Mouse (Mus musculus) MEL (cell line): ENCODE data around the gene Dclk1. TPM values are rescaled to one million over a fixed set of nuclear protein-coding genes. Genes with fewer than 3 reads are reported as not detected.

Experiments used
- DNase-seq: peaks from one replicate; pipeline ENCODE4 v3.0.0; 2011; ENCODE audit warnings: low read depth, low spot score
- H3K27ac ChIP-seq: 2 replicates; pipeline ENCODE4 v1.5.1; 2012; ENCODE audit warnings: low read depth, mild to moderate bottlenecking, control low read depth, low read length, moderate library complexity; ENCODE audit not compliant: control insufficient read depth
- H3K27me3 ChIP-seq, 2 experiments: fragments of 150-350 bp in 1 of 2; sonication (generic) in 1 of 2; 2 replicates each; pipeline ENCODE4 v1.6.1; 2012; ENCODE audit warnings: low read length in 2 of 2, mild to moderate bottlenecking in 2 of 2, improper control_type of control experiment in 1 of 2, moderate library complexity in 1 of 2; ENCODE audit not compliant: insufficient read depth in 2 of 2, control insufficient read depth in 1 of 2
- H3K36me3 ChIP-seq, 2 experiments: 2 replicates each; pipeline ENCODE4 v1.6.1; 2012 to 2014; ENCODE audit warnings: low read length in 2 of 2, improper control_type of control experiment in 1 of 2, inconsistent platforms in 1 of 2, mild to moderate bottlenecking in 1 of 2; ENCODE audit not compliant: insufficient read depth in 2 of 2, control insufficient read depth in 1 of 2
- H3K4me1 ChIP-seq, 2 experiments: fragments of 150-350 bp in 1 of 2; sonication (generic) in 1 of 2; 2 replicates each; pipeline ENCODE4 v1.6.1; 2012; ENCODE audit warnings: low read length in 2 of 2, improper control_type of control experiment in 1 of 2, mild to moderate bottlenecking in 1 of 2; ENCODE audit not compliant: insufficient read depth in 2 of 2, control insufficient read depth in 1 of 2
- H3K4me3 ChIP-seq, 2 experiments: fragments of 150-350 bp in 1 of 2; sonication (generic) in 1 of 2; 2 replicates each; pipeline ENCODE4 v1.5.1; 2012; ENCODE audit warnings: low read depth in 2 of 2, low read length in 2 of 2, mild to moderate bottlenecking in 2 of 2, moderate library complexity in 2 of 2, control low read depth in 1 of 2, improper control_type of control experiment in 1 of 2; ENCODE audit not compliant: control insufficient read depth in 1 of 2, insufficient read depth in 1 of 2
- H3K79me2 ChIP-seq: 2 replicates; pipeline ENCODE4 v1.6.1; 2012; ENCODE audit warnings: mild to moderate bottlenecking, low read length, moderate library complexity; ENCODE audit not compliant: control insufficient read depth, poor library complexity, insufficient read depth
- H3K9ac ChIP-seq: 2 replicates; pipeline ENCODE4 v1.6.1; 2012; ENCODE audit warnings: low read depth, mild to moderate bottlenecking, control low read depth, low read length, moderate library complexity; ENCODE audit not compliant: control insufficient read depth, poor library complexity, severe bottlenecking
- H3K9me3 ChIP-seq: fragments of 150-350 bp; sonication (generic); replicated peaks from 2 replicates; pipeline ENCODE4 v1.6.1; 2012; ENCODE audit warnings: mild to moderate bottlenecking, low read length, improper control_type of control experiment, moderate library complexity; ENCODE audit not compliant: insufficient read depth
- CHD1 ChIP-seq: IDR thresholded peaks from 2 replicates; pipeline ENCODE4 v1.6.1; 2012; ENCODE audit warnings: low read depth, mild to moderate bottlenecking, inconsistent platforms, low read length, improper control_type of control experiment
- CHD2 ChIP-seq: IDR thresholded peaks from 2 replicates; pipeline ENCODE4 v1.6.1; 2011; ENCODE audit warnings: low read length, improper control_type of control experiment
- ELF1 ChIP-seq: IDR thresholded peaks from 2 replicates; pipeline ENCODE4 v1.6.1; 2014; ENCODE audit warnings: low read depth, mild to moderate bottlenecking, inconsistent platforms, low read length, improper control_type of control experiment, moderate library complexity
- EP300 ChIP-seq, 2 experiments: IDR thresholded peaks; 2 replicates each; pipeline ENCODE4 v1.6.1; 2011; ENCODE audit warnings: improper control_type of control experiment in 2 of 2, low read length in 2 of 2, low read depth in 1 of 2, mild to moderate bottlenecking in 1 of 2
- ETS1 ChIP-seq: IDR thresholded peaks from 2 replicates; pipeline ENCODE4 v1.6.1; 2012; ENCODE audit warnings: low read depth, mild to moderate bottlenecking, inconsistent platforms, low read length, improper control_type of control experiment, moderate library complexity
- GABPA ChIP-seq: IDR thresholded peaks from 2 replicates; pipeline ENCODE4 v1.6.1; 2012; ENCODE audit warnings: low read depth, mild to moderate bottlenecking, inconsistent platforms, low read length, improper control_type of control experiment, moderate library complexity
- MAFK ChIP-seq: IDR thresholded peaks from 2 replicates; pipeline ENCODE4 v1.6.1; 2011; ENCODE audit warnings: low read depth, mild to moderate bottlenecking, low read length, improper control_type of control experiment, borderline replicate concordance
- MYC ChIP-seq: IDR thresholded peaks from 2 replicates; pipeline ENCODE4 v1.6.1; 2011; ENCODE audit warnings: low read depth, mild to moderate bottlenecking, low read length, improper control_type of control experiment, moderate library complexity
- NELFE ChIP-seq: IDR thresholded peaks from 2 replicates; pipeline ENCODE4 v1.6.1; 2011; ENCODE audit warnings: low read depth, low read length, improper control_type of control experiment
- NRF1 ChIP-seq: IDR thresholded peaks from 2 replicates; pipeline ENCODE4 v1.6.1; 2014; ENCODE audit warnings: low read depth, mild to moderate bottlenecking, inconsistent platforms, low read length, improper control_type of control experiment, moderate library complexity; ENCODE audit not compliant: poor library complexity, insufficient read depth, severe bottlenecking
- POLR2A ChIP-seq, 2 experiments: IDR thresholded peaks; 2 replicates each; pipeline ENCODE4 v1.6.1; 2011 to 2012; ENCODE audit warnings: low read length in 2 of 2, mild to moderate bottlenecking in 2 of 2, control low read depth in 1 of 2, improper control_type of control experiment in 1 of 2, low read depth in 1 of 2, moderate library complexity in 1 of 2; ENCODE audit not compliant: control insufficient read depth in 1 of 2, insufficient read depth in 1 of 2, poor library complexity in 1 of 2
- POLR2AphosphoS2 ChIP-seq: IDR thresholded peaks from 2 replicates; pipeline ENCODE4 v1.6.1; 2011; ENCODE audit warnings: low read length, improper control_type of control experiment
- RAD21 ChIP-seq: IDR thresholded peaks from 2 replicates; pipeline ENCODE4 v1.6.1; 2011; ENCODE audit warnings: mild to moderate bottlenecking, low read depth, low read length, improper control_type of control experiment
- SIN3A ChIP-seq: IDR thresholded peaks from 2 replicates; pipeline ENCODE4 v1.6.1; 2012; ENCODE audit warnings: low read length, improper control_type of control experiment, inconsistent platforms
- SMC3 ChIP-seq: IDR thresholded peaks from 2 replicates; pipeline ENCODE4 v1.6.1; 2011; ENCODE audit warnings: low read depth, low read length, improper control_type of control experiment
- TBP ChIP-seq: IDR thresholded peaks from 2 replicates; pipeline ENCODE4 v1.8.0; 2011; ENCODE audit warnings: low read depth, low read length, improper control_type of control experiment
- UBTF ChIP-seq: IDR thresholded peaks from 2 replicates; pipeline ENCODE4 v1.6.1; 2012; ENCODE audit warnings: low read depth, mild to moderate bottlenecking, inconsistent platforms, low read length, improper control_type of control experiment, moderate library complexity, borderline replicate concordance; ENCODE audit not compliant: insufficient read depth
- ZC3H11A ChIP-seq: IDR thresholded peaks from 2 replicates; pipeline ENCODE4 v1.6.1; 2012; ENCODE audit warnings: low read depth, mild to moderate bottlenecking, inconsistent platforms, low read length, improper control_type of control experiment
- ZNF384 ChIP-seq: IDR thresholded peaks from 2 replicates; pipeline ENCODE4 v1.6.1; 2012; ENCODE audit warnings: low read depth, mild to moderate bottlenecking, inconsistent platforms, low read length, improper control_type of control experiment
- polyA plus RNA-seq, 2 experiments: library from polyadenylated mRNA; stranded (reverse) in 1 of 2; unstranded in 1 of 2; fragments of >175 nt in 1 of 2; fragments of >200 nt in 1 of 2; gene quantifications; 2 replicates each; pipeline versions ENCODE4 v1.2.1 to v1.2.4; 2012; ENCODE audit warnings: low replicate concordance in 2 of 2, low read depth in 1 of 2; ENCODE audit not compliant: insufficient read length in 2 of 2, insufficient read depth in 1 of 2, missing spikeins in 1 of 2
- total RNA-seq: library from RNA; depleted of rRNA; stranded (reverse); fragments of 300-350 nt; gene quantifications from 2 replicates; pipeline ENCODE4 v1.2.3, GENCODE M21; 2012

Dclk1 gene
- total and polyA plus RNA-seq, 3 experiments: not detected

DNA sequence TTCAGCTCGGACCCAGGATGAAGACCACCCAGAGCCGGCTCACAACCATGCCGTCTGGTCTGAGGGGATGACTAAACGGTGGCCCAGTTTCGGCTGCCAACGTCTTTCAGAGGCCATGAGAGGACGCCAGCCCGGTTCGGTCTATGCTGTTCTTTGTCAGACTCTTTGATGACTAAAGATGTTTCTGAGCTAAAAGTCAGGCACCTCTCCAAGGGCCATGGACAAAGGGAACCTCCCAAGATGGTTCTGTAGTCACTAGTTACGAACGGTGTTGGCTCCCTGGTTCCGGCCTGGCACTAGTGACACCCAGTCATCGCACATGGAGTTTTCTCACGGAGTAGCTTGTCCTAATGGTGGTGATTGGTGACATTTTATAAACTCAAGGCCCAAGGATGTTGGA lies 110.4 kb downstream of the Dclk1 start:
- no peak for TF ChIP-seq CHD2
- TF ChIP-seq RAD21: no peak
- TF ChIP-seq NELFE: no peak
- no peak for TF ChIP-seq MYC
- no peak for TF ChIP-seq SMC3
- TF ChIP-seq ZC3H11A: no peak
- TF ChIP-seq CHD1: no peak
- no peak for TF ChIP-seq POLR2A (IDR thresholded peaks at IDR 0.05; ENCODE audit: control insufficient read depth in 1 of 2, insufficient read depth in 1 of 2, low read depth in 1 of 2, low read length in 2 of 2, poor library complexity in 1 of 2)
- no peak for TF ChIP-seq NRF1
- TF ChIP-seq EP300 (IDR thresholded peaks at IDR 0.05; ENCODE audit: low read depth in 1 of 2, low read length in 2 of 2): no peak
- no peak for TF ChIP-seq POLR2AphosphoS2
- TF ChIP-seq TBP: no peak
- no peak for DNase-seq
- no peaks in the 10 kb centered on the region for H3K4me1 ChIP-seq
- no peak overlapping the region for H3K9ac ChIP-seq
- H3K4me3 ChIP-seq: no peak overlapping the region
- no peaks in the 10 kb centered on the region for H3K79me2 ChIP-seq
- H3K36me3 ChIP-seq: no peaks in the 10 kb centered on the region
- no peak overlapping the region for H3K27ac ChIP-seq
- no peaks in the 10 kb centered on the region for H3K27me3 ChIP-seq
- H3K9me3 ChIP-seq: no peaks in the 10 kb centered on the region

DNA sequence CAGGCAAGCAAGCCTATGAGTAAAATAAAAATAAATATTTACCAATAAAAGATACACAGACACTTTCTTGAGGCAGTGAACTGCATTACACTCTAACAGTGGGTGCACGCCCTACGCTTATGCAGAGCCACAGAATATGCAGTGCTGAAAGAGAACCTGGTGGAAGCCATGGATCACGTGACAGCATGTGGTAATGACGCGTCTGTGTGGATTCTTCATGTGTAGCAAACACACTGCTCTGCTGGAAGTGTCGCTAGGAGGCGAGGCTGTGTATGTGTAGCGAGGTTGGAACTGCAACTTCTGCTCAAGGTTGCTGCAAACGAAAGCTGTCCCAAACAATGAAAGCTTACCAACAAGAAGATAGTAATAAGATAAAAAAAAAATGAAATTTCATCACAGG lies 111.0 kb downstream of the Dclk1 start:
- Histone ChIP-seq H3K4me1 (no peaks in the 10 kb centered on the region), H3K36me3 (no peaks in the 10 kb centered on the region), H3K79me2 (no peaks in the 10 kb centered on the region), H3K9ac (no peak overlapping the region), H3K27me3 (no peaks in the 10 kb centered on the region), H3K9me3 (no peaks in the 10 kb centered on the region), H3K27ac (no peak overlapping the region), H3K4me3 (no peak overlapping the region)
- no peak for DNase-seq
- no peak for TF ChIP-seq UBTF
- TF ChIP-seq ETS1: no peak
- no peak for TF ChIP-seq GABPA
- TF ChIP-seq POLR2A (IDR thresholded peaks at IDR 0.05; ENCODE audit: control insufficient read depth in 1 of 2, insufficient read depth in 1 of 2, low read depth in 1 of 2, low read length in 2 of 2, poor library complexity in 1 of 2): no peak
- no peak for TF ChIP-seq ZNF384
- TF ChIP-seq CHD1: no peak
- TF ChIP-seq MYC: no peak
- no peak for TF ChIP-seq SIN3A
- no peak for TF ChIP-seq MAFK
- no peak for TF ChIP-seq ELF1
- no peak for TF ChIP-seq NRF1
